Mouse (Mus musculus) large intestine, adult 2 months (tissue): ENCODE measurements at regions not wholly inside any gene's neighbourhood (a gene's known extent, or its start where the extent isn't known, plus 50 kb on each side); places are given as distances from the start of the nearest gene placed in this dataset.

Experiments used
- DNase-seq: peaks from one replicate; pipeline ENCODE4 v3.0.0-alpha.2; 2012; ENCODE audit warnings: low read depth, low spot score
- WGBS: fragments of 180-500 bp; shearing (Covaris S2); methylation state at CpG from one replicate; pipeline ENCODE4 v1.1.7; 2018; 5-methylcytosine and 5-hydroxymethylcytosine counted together

GRCm38 (mm10) chr11:6734746-6735430 is 76.6 kb downstream of the Ramp3 start:
- WGBS = 85% methylated on average over 7 of the region's 7 CpGs
- no peak for DNase-seq

- 77% methylated on average over 5 of the region's 5 CpGs for WGBS
- no peak for DNase-seq
Measured at GRCm38 (mm10) chr11:6731505-6731904, 73.2 kb downstream of the Ramp3 start.
